Mouse (Mus musculus) lung, postnatal 0 days (tissue): Measurements from ENCODE around the gene Gm38392.
"Not testable (repeated sequence)": the region's sequence is repeated elsewhere in the genome, so short reads cannot be mapped to it uniquely, and the experiment has no call there.

Experiments used
- CTCF ChIP-seq: IDR thresholded peaks from 2 replicates; pipeline ENCODE4 v1.5.1; 2016; ENCODE audit warnings: antibody characterized with exemption, mild to moderate bottlenecking
- EP300 ChIP-seq: IDR thresholded peaks from 2 replicates; pipeline ENCODE4 v1.6.1; 2016; ENCODE audit warnings: antibody characterized with exemption, mild to moderate bottlenecking, control low read depth

- not testable (repeated sequence) for TF ChIP-seq CTCF, EP300
Observed at GRCm38 (mm10) chr3:88288133-88288713, 1.2 kb upstream of the Gm38392 start.
